Mouse (Mus musculus) olfactory bulb, adult 2 months (tissue): ENCODE measurements at regions not wholly inside any gene's neighbourhood (a gene's known extent, or its start where the extent isn't known, plus 50 kb on each side); places are given as distances from the start of the nearest gene placed in this dataset.
"Not testable (repeated sequence)": the region's sequence is repeated elsewhere in the genome, so short reads cannot be mapped to it uniquely, and the experiment has no call there.

Source experiments
- H3K27ac ChIP-seq: fragments of 200-500 bp; 2 replicates; pipeline ENCODE4 v1.5.1; 2012; ENCODE audit warnings: low read depth, low read length; ENCODE audit not compliant: insufficient read depth
- H3K4me1 ChIP-seq: fragments of 200-500 bp; 2 replicates; pipeline ENCODE4 v1.6.1; 2012; ENCODE audit warnings: low read length; ENCODE audit not compliant: control insufficient read depth, insufficient read depth
- H3K4me3 ChIP-seq: fragments of 200-500 bp; 2 replicates; pipeline ENCODE4 v1.5.1; 2012; ENCODE audit warnings: mild to moderate bottlenecking, low read depth, low read length, moderate library complexity; ENCODE audit not compliant: insufficient read depth
- CTCF ChIP-seq: fragments of 200-500 bp; IDR thresholded peaks from 2 replicates; pipeline ENCODE4 v1.5.1; 2012; ENCODE audit warnings: low read depth, mild to moderate bottlenecking, low read length, moderate library complexity; ENCODE audit not compliant: insufficient read depth
- POLR2A ChIP-seq: fragments of 200-500 bp; IDR thresholded peaks from 2 replicates; pipeline ENCODE4 v1.6.1; 2012; ENCODE audit warnings: mild to moderate bottlenecking, low read depth, low read length, moderate library complexity; ENCODE audit not compliant: insufficient read depth
- WGBS: fragments of 180-500 bp; shearing (Covaris S2); methylation state at CpG from one replicate; pipeline ENCODE4 v1.1.7; 2018; 5-methylcytosine and 5-hydroxymethylcytosine counted together

GRCm38 (mm10) chr10:69086184-69086583, 65.0 kb upstream of the Rhobtb1 start:
- no peak overlapping the region for H3K4me3 ChIP-seq
- H3K27ac ChIP-seq = no peak overlapping the region
- TF ChIP-seq POLR2A (no peak), CTCF (no peak)
- WGBS = 84% methylated on average over 1 of the region's 1 CpGs
- no peaks in the 10 kb centered on the region for H3K4me1 ChIP-seq

DNA sequence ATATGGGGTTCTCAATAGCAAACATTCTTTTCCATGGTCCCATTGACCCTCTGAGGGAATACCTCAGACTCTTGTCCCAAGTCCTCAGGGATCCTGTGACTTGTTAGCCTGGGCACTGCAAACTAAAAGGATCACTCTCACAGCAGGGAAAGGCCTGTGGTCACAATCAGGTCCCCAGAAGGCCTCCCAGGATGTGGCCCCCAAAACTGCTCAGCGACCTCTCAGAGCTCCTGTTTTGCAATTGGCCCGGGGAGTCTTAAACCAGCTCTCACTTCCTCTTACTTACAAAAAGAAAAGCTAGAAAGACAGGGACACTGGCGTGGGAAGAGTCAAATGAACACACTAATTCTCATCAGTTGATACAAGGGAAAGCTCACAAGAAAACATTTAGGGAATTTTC, 59.4 kb upstream of the Rhobtb1 start:
- 84% methylated on average over 3 of the region's 3 CpGs for WGBS
- Histone ChIP-seq H3K27ac (no peak overlapping the region), H3K4me1 (no peaks in the 10 kb centered on the region), H3K4me3 (no peak overlapping the region)
- TF ChIP-seq POLR2A = no peak
- TF ChIP-seq CTCF = no peak

DNA sequence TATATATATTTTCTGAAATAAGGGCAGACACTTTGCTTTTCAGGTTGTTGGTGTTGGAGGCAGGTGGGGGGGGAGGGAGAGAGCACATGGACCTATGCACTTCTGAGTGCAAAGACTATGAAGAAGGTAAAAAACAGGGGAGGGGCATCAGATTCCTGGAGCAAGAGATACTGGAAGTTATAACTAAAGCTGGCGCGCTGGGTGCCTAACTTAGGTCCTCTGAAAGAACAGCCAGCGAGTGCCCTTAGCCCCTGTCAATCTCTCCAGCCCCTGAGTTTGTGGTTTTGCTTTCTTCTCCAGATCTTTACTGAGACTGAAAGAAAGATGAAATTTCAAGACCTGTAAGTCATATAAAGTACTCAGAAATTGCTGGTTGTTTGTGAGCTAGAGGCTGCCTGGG, 51.2 kb upstream of the Rhobtb1 start:
- H3K4me3 ChIP-seq = no peak overlapping the region
- TF ChIP-seq CTCF = no peak
- no peaks in the 10 kb centered on the region for H3K4me1 ChIP-seq
- 85% methylated on average over 3 of the region's 3 CpGs for WGBS
- H3K27ac ChIP-seq = no peak overlapping the region

GRCm38 (mm10) chr10:69100742-69101141, 50.5 kb upstream of the Rhobtb1 start:
- H3K4me1 ChIP-seq, H3K4me3 ChIP-seq, H3K27ac ChIP-seq: not testable (repeated sequence)
- 61% methylated on average over 16 of the region's 16 CpGs for WGBS
